Mouse (Mus musculus) adrenal gland, adult (tissue): ENCODE data around the gene Cracr2b.

Experiments used
- DNase-seq, 2 experiments: peaks; one replicate each; pipeline ENCODE4 v3.0.0; 2022 to 2023; ENCODE audit warnings: low spot score in 1 of 2; ENCODE audit not compliant: inconsistent age in 2 of 2

Cracr2b gene

DNA sequence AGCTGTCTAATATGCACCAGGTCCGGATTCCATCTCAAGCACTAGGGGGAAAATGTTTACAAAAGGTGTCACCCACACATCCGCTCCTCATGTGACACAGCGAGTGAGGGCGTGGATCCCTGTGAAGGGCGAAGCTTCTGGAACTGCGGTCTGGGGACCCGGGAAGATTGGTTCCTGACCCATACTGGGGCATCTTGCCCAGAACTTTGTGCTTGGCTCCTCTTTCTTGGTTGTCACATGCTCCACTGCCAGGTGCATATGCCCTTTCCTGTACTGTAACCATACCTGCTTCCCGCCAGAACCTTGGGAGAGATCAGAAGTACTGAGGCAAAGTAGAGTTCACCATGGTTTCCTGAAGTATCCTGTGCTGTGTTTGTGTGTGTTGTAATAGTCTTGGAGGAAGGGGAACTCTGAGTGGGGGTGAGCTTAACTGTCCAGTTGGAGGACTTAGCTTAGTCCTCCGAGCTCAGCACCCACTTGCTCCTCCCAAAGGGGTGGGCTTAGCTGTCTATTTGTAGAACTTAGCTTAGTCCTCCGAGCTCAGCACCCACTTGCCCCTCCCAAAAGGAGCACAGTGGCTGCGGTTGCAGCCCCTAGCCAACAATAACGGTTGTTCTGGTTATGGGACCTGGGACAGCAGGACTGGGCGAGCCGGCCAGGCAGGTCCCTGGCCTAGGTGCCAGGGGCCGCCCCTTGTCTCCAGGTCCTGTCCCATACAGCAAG lies at the start of gene Cracr2b:
Cracr2b (plus strand) TSS at position 704 of the 723 bp plus-strand sequence.
- peak; percentile 32 to 65 for DNase-seq

DNA sequence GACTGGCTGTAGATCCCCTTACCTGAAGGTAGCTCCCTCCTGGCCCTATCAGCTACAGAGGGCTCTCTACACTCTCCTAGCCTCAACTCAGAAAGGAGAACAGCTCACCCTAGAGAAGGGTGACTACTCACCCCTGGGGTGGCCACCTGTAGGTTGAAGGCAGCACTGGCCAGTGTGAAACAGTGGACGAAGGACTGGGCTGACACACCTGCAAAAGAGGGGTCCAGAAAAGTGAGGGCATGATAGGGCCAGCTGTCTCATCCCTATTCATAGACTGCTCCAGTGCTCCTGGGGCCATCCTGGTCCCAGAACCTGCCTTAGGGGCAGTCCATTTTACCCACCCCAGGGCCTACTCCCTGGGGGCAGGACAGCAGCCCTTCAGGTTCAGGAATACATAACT lies 49.2 kb upstream of the Cracr2b start:
- peak in 1 of 2 experiments; percentile 15 for DNase-seq

DNA sequence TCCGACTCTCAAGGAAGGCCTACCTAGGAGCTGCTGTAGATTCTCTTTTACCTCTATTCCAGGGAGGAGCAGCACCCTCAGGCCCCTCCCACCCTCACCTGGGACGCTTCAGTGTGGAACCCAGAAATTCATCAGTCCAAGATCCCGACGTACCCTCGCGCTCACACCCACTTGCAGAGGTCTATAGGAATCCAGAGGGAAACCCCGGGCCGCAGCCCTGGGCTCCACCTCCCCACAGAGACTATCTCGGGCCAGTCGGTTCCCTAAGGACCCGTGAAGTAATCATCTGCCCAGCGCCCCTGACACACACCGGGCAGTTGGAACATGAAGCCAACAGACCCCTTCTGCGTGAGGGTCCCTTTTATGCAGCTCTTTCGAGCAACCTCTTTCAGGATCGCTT lies 47.6 kb upstream of the Cracr2b start:
- DNase-seq, result peak; percentile 32 to 64

DNA sequence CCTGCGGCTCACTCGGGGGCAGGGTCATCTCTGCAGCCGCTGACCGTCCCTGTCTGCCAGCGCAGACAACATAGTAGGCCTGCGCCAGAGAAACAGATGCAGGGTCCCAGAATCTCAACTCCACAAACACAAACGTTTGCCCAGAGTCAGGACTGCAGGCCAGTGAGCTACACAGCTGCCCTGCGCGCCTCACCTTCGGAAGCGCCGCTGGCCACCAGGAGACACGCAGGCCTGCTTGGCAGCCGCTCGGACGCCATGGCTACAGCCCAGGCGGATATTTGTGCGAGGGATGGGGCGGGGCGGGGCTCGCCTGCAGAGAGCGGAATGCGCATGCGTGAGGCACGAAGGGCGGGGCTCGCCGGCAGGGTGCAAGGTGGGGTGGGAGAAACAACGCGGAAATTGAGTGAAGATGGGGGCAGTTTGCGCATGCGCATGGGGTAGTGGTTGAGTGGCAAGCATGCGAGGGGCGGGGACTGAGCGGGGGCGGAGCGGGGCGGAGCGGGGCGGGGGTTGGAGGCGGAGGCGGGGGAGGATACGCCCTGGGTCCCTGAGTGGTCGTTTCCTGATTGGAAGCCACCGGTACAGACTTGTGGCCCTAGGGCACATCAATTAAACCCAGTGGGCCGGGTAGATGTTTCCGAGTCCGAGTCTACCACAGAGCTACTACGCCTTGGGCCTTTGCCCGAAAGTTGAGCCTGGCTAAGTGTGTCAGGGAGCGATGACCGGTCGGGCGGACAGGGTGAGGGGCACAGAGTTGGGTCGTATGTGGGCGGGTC lies 46.9 kb upstream of the Cracr2b start, which contains the start of gene Gatd1:
Gatd1 (minus strand) TSS at position 328 of the 776 bp plus-strand sequence.
- peak; percentile 99 to 100 for DNase-seq

DNA sequence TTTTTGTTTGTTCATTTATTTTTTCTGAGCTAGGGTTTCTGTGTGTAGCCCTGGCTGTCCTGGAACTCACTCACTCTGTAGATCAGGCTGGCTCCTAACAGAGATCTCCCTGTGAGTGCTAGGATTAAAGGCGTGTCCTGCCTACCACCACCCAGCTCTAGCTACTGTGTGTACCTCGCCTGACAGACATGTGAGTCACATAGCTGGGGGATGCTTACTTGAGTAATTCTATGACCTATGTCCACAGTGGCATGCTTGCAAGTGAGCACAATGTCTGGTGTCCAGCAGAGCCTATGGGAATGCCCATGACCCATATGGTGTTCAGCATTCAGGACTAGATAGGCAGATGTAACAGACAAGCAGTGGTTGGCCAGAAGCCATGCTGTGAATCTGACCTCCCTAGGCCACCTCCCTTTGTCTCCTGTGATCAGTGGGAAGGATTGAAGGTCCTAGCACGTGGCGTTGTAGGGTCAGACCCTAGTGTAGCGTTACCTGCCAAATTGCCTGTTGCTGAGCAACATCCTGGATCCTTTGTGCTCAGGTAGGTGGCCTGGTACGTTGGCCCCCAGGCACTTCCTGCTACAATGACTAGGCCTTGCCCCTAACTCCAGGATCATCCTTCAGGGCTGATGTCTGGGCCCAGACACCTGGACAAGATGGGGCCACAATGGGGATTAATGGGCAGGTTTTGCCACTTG lies 44.6 kb upstream of the Cracr2b start:
- peak in 1 of 2 experiments; percentile 16 for DNase-seq

DNA sequence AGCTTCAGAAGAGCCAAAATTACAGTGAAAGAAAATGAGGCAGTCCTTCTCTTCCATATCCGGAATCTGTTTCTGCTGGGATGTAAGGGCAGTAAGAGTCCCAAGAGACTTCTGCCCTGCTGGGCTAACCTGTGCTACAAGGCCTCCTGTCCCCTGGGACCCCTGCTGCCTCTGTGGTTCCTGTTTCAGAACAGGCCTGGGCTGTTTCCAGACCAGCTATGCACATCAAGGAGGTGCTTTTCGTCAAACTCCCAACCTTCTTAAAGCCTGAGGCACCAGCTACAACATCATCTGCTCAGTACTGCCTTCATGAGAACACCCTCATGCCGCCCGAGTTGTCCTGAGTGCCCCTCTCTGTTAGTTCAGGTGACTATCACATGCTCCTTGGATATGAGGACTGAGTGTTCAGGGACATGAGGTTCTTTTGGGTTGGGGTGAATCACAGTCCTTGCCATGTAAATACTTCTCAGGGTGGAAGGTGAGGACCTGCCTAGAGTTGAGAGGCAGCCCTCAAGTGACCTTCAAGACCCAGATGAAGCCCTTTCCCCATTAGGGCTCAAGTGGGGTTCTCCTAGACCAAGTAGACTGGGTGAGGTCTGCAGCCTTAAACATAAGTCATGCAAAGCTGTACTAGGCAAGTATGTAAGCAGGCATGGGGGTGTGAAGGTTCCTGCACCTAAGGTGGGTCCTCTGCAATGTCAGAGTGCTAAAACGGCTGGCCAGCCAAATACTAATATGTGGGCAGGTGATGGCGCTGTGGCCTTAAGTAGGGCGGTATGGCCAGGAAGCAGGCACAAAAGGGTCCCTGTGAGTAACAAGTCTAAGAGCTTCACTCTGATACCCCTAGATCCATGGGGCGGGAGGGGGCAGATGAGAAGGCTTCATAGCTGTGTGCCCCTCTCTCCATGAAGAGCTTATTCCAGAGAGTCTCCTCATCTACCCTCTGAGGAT lies 42.9 kb upstream of the Cracr2b start:
- DNase-seq, result peak in 1 of 2 experiments; percentile 37

DNA sequence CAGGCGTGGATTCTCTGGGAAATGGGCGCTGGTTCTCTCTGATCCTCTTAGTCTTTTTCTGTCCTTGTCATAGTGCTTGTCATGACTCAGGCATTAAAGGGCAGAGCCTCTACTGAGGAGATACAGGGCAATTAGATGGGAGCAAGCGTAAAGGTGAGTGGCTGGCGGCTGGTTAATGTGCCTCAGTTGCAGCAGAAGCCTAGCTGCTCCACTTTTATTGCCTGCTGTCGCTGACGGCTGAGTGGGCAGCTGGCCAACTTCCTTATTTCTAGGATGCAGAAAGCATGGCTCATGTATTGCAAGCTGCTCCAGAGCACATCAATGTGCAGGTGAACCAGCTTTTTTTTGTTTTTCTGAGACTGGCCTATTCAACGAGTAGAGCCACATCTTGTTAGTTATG lies 41.9 kb upstream of the Cracr2b start:
- peak; percentile 40 to 62 for DNase-seq

DNA sequence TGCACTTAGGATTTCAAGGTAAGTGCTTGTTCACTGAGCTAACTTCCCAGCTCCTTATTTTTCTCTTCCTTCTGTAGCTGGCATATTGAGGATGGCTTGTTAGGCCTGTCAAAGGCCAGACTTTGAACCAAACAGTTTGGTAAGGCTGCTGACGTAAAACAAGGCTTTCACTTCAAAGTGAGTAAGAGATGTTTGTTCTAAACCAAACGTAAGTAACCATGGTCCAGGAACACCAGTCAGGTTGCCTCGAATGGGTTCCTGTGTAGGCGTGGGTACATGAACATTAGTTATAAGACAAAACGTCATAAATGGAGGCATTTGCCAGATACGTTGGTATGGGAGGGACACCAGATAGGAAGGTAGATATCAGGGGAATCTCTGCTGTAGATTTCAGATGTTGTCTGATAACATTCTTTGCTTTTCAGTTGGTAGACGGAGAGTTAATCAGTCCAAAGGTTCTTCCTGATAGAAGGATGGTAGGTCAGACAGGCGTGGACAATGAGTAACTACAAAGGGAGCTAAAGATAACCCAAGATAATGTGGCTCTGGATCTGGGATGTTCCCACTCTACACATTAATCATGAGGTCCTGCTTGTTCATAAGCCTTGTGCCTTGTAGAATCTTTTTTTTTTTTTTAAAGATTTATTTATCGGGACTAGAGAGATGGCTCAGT lies 40.7 kb upstream of the Cracr2b start:
- no peak for DNase-seq

DNA sequence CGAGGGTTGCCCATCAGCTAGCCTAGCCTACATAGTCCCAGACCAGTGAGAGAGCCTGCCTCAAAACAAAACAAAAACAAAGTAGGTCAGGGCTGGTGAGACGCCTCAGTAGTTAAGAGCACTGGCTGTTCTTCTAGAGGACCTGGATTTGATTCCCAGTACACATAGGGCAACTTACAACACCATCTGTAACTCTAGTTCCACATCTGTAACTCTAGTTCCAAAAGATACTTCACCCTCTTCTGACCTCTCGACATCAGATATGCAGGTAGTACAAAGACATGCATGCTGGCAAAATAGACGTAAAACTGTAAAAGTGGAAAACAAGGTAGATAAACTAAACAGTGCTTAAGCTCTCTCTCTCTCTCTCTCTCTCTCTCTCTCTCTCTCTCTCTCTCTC lies 37.1 kb upstream of the Cracr2b start:
- DNase-seq, result no peak

DNA sequence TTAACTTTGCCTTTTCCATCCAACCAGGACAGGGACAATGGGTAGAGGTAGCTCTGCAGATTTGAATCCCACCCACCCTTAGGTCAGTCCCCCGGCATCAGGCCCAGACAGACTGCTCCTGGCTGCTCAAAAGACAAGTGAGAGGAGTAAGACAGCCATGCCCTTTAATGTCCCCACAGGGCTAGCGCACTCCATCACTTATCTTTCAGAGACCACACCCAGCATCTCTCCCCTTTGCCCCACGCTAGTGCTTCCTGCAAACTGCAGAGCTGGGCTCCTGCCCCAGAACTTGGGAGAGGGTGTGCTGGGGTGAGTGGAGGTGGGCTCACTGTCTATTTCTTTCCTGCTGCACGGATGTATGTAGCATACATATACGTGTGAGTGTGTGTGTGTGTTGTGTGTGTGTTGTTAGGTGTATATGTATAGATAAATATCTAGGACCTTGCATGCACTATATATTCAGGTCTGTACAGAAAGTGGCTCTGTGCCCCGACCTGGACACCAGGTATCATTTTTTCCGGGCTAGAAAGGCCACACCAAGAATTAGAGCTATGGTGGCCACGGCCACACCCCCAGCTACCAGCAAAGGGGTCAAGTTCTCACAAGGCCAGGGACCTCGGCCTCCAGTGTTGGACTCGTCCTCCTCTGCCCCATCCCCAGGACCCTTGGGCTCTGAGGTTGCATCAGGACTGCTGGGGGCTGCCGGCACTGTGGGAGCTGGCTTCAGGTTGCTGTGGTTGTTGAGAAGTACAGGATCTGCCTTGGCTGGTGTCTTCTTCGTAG lies 33.8 kb upstream of the Cracr2b start:
- DNase-seq, result no peak

DNA sequence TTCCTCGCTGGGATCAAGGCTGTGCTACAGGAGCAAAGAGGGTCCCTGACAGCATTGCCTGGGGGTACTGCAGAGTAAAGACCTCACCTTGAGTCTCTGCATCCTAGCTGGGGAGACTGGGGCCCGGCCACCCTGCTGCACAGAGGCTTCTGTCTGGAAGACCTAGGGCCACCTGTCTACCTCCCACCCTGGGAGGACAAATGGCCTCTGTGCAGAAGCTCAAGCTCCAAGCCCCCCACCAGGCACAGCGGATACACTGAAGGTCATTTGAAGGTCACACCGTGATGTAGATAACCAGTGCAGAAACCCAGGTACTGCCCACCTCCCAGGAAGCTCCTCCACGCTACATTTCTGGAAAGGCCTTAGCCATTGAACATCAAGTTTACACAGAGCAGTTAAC lies 32.2 kb upstream of the Cracr2b start:
- no peak for DNase-seq

DNA sequence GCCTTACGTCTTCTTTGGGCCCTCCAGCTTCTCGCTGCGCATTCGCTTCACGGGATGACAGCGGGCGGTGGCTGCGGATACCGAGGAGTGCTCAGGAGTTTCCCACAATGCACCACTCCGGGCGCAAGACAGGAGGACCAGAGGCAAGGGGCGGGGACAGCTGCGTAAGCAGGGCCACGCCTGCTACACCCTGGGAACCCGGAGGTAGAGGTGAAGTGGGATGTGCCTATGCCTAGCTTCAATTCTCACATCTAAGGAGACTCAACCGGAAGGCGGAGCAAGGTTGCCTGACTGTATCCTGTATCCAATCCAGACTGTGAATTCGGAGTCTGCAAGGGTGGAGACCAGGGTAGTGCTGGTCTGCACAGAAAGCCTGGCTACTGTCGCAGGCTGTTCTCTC lies 31.6 kb upstream of the Cracr2b start, which contains the start of gene Cend1:
Cend1 (minus strand) TSS at position 182 of the 400 bp plus-strand sequence.
- peak in 1 of 2 experiments; percentile 78 for DNase-seq

DNA sequence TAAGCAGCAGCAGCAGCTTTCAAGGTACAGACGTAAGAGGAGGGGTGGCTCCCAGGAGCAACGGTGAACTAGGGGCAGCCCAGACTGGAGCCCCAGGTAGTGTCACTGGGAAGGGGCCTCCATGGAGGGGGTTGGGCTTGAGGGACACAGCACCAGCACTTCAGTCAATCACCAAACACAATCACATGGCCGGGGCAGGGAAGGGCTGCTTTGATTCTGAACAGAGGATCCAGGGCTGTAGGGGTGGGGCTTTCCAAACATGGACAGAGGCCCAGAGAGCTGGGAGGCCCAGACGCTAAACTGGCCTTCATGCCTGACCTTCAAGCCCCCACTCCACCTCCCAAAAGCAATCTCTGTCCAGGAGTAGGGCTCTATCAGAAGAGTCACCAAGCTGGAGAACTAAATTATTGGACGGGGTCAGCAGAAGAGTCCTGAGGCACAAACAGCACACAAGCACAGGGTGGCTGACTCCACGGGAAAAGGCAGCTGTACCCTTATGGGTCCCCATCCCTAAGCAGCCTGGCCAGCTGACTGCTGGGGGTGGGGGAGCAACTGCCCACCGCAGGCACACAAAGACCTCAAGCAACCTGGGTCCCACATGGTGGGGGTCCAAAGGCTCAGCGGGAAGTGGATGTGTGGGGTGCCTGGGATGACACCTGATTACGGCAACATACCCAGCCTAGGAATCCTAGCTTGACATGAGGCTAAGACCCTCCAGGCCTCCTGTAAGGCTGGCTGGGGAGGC lies 30.9 kb upstream of the Cracr2b start:
- DNase-seq, result peak in 1 of 2 experiments; percentile 82

DNA sequence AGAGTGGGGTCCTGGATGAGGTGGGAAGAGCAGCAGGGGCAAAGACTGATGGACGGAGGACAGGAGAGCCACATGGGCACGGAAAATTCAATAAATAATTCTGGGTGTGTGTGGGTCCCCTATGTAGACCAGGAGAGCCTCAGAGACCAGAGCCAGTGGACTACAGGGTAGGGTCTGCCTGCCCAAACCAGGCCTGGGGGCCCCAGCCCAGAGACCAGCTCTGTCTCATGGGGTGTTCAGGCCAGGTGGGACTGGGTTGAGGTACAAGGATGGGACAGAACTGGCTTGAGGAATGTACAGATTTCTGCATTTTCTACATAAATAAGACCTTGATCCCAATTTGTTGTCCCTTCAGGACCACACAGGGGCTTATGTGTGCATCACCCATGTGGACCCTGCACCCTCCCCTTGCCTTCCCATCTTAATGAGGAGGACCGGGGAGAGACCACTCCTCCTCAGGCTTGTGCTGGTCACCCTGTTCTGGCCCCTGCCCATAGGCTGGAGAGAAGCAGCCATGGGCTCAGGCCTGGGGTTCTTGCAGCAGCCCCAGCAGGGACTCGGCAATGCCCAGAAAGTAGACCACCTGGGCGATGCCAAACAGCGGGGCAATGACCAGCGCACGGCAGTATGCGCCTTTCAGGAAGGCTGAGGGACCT lies 30.2 kb upstream of the Cracr2b start:
- DNase-seq, result no peak

DNA sequence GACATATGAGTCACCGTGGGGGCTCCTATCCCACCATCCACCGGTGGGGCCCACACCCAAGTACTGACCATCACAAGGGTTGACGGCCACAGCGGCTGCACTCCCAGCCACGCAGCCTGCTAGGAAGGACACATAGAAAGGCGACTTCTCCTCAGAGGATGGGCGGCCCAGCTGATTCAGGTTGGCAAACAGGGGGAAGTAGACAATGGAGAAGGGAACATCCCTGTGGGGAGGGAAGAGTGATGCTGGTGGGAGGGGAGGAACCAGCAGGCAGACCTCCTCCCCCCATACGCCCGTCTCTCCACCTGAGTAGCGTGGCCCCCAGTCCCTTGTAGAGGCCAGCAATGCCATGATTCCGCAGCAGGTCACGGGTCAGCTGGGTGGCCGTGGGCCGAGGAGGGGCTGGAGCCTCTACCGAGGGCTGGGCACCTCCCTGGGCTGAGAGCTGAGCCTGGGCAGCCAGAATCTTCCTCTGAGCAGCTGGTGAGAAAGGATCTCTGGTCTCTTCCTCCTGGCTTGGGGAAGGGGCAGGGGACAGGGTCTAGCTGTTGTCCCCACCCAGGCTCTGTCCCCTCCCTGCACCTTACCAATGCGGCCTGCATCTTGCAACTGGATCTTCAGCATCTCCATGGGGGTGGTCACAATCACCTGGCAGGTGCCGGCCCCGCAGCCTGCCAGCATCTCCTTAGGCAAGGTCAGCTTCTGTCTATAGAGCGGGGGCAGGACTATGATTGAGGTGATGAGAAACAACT lies 29.3 kb upstream of the Cracr2b start:
- no peak for DNase-seq

DNA sequence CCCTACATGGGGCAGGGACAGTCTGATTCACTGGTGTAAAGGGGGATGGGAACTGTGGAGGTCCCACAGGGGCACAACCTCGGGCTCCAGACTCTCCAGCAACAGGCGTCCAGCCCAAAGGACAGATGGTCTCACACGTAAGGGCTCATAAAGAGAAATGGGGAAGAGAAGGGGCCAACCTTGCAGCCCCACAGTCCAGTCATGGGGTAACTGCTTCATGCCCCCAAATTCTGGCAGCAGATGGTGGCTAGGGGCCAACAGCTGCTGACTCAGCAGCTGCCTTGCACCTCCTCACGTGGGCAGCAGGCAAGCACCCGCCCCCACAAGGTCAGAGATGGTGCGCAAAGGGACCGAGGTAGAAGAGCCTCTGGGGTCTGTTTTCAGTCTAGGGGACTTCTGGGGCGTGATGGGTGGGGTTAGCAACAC lies 28.7 kb upstream of the Cracr2b start:
- peak; percentile 88 to 94 for DNase-seq
